Mouse (Mus musculus): Measurements from ENCODE around the gene Syngr2.

Syngr2 gene

DNA sequence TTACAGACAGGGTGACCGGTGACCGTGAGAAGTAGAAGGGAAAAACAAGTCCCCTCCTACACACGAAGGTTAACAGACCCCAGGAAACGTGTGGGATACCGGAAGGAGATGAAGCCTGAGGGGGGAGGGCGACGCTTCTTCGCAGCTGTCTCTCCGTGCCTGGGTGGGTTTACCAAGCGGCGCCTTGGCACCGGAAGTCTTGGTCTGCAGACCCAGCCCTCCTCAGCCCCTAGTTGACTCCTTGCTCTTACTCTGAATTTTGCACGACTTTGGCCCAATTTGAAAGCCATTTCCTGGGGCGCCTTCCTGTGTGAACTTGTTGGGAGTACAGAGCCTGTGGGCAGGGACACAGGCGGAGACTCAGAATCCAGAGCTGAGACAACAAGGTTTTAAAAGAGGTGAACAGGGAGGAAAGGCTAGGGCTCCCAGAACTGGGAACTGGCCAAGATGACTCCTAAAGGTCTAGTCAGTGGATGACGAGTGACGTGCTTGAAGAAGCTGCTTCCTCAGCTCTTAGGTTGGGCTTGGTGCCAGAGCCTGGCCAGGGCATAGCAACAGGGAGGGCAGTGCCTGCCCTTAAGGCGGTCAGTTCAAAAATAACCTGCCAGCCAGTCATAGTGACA, 28.2 kb upstream of the Syngr2 start:
- in situ Hi-C loops (cut with MboI): no loop called here

DNA sequence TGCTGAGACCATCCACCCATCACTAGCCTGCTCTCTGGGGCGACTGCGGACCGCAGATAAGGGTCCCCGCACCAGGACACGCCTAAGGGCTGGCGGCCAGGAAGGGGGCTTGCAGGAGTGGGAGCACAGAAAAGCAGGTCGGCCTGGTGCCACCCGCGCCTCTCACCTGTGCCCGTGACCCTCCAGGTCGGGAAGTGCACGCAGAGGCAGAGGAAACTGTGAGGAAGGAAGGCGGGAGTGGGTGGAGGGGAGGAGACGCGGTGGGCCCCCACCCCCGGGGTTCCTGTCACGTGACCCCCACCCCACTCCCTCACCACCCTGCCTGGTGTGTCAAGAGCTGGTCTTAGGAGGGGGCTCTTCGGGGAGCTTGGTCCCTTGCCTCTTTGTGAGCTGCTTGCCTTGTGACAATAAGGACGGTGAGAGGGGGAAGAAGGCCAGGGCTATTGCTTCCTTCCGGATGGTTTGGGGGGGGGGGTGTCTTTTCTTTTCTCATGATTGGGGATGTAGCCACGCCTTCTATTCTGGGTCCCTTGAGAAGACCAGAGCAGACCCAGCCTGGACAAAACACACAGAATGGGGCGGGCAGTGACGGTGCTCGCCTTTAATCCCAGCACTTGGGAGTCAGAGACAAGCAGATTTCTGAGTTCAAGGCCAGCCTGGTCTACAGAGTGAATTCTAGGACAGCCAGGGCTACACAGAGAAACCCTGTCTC, 27.3 kb upstream of the Syngr2 start, which contains the start of the genes Tmc8 and Tmc6:
Gene Tmc8 (plus strand): TSS at position 84 of the 712 bp plus-strand sequence.
Gene Tmc6 (minus strand): TSS at position 206 of the 712 bp plus-strand sequence.
- in situ Hi-C loops (cut with MboI): no loop called here

DNA sequence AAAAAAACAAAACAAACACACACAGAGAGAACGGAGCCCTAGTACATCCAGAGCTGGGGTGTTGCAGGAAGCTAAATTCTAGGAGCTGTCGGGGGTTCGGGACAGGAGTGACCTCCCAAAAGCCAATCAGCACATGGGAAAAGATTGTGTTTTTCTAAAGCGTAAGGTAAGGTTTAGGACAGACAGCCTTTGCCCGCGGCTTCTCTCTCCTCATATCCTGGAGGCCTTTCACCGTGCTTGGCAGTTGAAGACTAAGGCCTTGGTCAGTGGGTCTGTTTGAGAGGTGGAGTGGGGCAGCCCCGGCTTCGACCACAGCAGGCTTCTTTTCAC, 26.8 kb upstream of the Syngr2 start:
- in situ Hi-C loops (cut with MboI): no loop called here

DNA sequence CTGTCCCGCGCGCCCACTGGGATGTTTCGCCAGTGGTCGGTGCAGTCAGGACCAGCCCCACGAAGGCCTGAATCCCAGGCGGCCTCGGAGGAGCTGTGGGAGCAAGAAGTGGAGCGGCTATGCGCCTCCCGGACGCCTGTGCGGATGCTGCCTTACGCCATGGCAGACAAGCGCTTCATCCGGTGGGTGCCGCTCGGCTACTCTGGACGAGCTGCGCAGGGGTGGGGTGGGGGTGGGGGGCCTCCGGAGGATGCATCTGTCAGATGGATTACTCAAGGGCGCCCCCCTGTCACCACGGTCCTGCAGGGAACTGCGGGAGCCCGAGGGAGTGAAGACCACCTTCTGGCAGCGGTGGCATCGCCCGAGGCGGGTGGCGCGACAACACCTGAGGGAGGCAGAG, 26.4 kb upstream of the Syngr2 start:
- in situ Hi-C loops (cut with MboI): no loop called here

DNA sequence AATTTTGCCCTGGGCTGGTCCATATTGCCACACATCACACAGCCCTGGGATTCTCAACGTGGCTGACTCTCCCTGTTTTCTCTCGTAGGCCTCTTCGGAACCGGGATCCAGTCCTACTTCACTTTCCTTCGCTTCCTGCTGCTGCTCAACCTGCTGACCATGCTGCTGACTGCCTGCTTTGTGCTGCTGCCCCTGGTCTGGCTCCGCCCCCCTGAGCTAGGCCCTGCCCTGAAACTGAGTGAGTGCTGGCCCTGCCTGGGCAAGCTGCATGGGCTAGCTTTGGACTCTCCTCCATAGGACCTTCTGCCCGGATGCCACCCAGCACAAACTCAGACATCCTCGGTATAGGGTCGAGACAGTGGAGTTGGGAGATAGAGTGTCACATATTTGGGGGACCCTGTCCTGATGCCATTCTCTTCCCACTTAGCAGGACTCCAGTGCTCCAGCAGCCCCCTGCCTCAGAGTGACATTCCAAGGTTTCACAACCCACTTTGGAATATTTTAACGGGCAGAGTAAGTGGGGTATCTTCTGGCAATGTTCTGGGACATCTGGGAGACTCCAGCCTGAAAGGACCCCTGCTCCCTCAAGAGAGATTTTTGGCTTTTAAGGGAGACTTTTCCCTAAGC, 25.7 kb upstream of the Syngr2 start:
- in situ Hi-C loops (cut with MboI): no loop called here

DNA sequence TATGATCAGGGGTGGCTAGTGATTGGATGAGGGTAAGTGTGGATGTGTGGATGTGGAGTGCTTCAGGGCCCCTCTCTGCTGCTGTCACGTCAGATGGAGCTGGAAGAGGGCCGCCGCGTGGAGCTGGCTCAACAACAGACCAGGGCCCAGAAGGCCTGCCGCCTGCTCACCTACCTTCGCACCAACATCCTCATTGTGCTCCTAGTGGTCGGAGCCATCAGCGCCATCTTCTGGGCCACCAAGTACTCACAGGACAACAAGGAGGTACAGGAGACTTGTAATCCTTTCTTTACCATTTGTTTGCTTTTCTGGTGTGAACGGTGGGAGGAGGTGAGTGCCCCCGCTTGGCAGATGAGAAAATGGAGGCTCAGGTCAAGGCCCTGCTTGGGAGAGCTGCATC, 23.2 kb upstream of the Syngr2 start:
- in situ Hi-C loops (cut with MboI): loop anchor here (5.0 kb wide), 1 partner anchor 74 kb away; no protein-coding TSS in a partner anchor

DNA sequence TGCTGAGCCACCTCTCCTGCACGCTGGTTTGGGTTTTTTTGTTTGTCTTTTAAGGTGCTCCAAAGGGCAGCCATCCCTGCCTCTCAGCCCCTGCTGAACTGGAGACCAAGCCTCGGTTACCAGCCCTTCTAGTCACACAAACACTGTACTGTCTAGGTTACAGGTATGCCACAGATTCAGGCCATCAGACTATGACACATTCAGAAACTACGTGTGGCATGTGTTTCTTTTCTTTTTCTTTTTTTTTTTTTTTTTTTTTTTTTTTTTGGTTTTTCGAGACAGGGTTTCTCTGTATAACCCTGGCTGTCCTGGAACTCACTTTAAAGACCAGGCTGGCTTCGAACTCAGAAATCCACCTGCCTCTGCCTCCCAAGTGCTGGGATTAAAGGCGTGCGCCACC, 21.0 kb upstream of the Syngr2 start:
- in situ Hi-C loops (cut with MboI): loop anchor here (5.0 kb wide), 1 partner anchor 76 kb away; no protein-coding TSS in a partner anchor

DNA sequence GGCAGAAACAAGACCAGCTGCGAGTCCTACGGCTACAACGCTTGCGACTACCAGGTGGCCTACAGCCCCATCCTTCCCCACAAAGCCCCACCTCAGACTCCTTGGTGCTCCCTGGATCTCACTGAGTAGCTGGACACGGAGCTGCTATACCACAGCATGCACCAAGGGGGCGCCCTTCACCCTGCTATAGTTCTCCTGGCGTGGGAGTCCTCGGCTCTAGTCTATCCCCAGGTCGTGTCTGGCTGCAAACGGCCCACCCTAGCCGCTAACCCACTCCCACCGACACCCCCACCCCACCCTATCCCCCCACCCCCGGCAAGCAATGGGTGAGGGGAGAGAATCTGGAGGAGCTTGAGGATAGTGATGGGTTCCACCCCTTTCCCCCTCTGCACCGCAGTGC, 19.2 kb upstream of the Syngr2 start:
- in situ Hi-C loops (cut with MboI): loop anchor here (5.0 kb wide), 1 partner anchor 37 kb away; the partner anchor contains the start of genes Afmid and Tk1

DNA sequence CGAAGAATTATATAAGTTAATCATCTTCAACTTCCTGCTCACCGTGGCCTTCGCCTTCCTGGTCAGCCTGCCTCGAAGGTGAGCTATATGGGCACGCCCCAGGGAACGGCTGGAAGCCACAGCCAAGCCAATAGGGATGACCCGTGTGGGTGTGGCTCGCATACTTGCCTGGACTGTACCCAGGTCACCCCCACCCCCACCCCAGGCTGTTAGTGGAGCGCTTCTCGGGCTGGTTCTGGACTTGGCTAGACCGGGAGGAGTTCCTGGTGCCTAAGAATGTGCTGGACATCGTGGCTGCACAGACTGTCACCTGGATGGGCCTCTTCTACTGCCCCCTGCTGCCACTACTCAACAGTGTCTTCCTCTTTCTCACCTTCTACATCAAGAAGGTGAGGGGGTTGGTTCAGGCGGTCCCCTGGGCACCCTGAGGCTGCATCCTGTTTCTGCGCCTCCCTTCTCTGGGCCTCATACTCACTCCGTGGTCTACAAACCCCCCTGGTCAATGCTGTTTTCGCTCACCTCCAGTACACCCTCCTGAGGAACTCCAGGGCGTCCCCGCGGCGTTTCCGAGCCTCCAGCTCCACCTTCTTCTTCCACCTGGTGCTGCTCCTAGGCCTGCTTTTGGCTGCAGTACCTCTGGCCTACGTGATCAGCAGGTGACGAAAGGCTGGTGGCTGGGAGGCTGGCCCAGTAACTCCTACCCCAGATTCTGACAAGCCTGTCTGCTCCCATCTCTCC, 18.6 kb upstream of the Syngr2 start:
- in situ Hi-C loops (cut with MboI): loop anchor here (5.0 kb wide), 1 partner anchor 36 kb away; the partner anchor contains the start of genes Afmid and Tk1

DNA sequence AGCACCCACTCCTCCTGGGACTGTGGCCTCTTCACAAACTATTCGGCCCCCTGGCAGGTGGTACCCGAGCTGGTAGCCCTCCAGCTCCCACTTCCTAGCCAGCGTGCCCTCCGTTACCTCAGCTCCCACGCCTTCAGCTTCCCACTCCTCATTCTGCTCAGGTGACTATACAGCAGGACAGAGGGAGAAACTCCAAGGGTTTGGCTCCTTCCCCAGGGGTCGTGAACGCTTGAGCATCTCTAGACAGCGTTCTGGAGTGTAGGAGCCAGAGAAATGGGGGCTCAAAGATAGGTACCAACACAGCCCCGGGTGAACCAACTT, 18.1 kb upstream of the Syngr2 start:
- in situ Hi-C loops (cut with MboI): loop anchor here (5.0 kb wide), 1 partner anchor 36 kb away; the partner anchor contains the start of genes Afmid and Tk1

DNA sequence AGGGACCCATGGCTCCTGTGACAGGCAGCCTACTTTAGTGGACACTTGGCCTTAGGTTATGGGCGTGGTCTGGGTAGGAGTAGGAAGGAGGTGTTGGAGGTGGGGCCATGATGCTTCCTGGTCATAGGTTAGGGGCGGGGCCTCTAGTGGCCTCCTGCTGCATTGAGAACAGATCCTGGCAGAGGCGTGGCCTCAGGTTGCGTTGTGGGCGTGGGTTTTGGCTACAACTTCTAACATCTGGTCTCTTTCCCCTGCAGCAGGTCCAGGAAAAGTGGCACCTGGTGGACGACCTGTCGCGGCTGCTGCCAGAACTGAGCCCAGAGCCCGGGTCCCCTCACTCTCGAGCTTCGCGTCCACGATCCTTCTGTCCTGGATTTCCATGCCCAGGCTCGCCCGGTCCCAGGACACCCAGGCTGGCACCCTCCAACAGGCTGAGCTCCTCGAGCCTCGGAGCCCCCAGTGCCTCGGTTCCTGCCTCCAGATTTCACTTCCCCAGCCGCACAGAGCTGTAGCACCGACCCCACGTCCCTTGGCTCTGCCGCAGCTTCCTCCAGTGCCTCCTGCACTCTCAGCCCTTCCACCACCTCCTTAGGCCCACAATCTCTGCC, 17.1 kb upstream of the Syngr2 start:
- in situ Hi-C loops (cut with MboI): loop anchor here (5.0 kb wide), 1 partner anchor 35 kb away; the partner anchor contains the start of genes Afmid and Tk1

DNA sequence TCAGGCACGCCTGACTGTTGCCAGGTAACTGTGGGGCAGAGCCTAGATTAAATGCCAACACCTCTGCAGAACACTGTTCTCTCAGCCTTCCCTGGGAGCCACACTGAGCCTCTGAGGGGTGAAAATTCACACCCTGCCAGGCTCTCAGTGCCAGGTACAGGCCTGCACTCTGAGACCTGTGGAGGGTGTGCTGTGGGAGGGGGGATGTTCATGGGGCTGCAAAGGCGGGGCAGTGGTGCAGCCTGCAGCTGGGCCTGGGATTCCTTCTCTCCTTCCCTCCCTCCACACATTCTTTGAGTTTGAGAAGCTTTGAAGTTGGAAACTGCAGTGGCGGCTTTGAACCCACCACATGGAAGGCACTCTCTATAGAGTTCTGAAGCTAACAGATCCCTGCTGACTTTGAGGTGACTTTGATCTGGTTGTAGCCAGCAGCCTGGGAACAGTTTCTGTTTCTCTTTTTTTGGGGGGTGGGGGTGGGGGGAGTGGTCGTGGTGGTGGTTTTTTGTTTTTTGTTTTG, 15.4 kb upstream of the Syngr2 start:
- in situ Hi-C loops (cut with MboI): loop anchor here (5.0 kb wide), 1 partner anchor 33 kb away; the partner anchor contains the start of genes Afmid and Tk1

DNA sequence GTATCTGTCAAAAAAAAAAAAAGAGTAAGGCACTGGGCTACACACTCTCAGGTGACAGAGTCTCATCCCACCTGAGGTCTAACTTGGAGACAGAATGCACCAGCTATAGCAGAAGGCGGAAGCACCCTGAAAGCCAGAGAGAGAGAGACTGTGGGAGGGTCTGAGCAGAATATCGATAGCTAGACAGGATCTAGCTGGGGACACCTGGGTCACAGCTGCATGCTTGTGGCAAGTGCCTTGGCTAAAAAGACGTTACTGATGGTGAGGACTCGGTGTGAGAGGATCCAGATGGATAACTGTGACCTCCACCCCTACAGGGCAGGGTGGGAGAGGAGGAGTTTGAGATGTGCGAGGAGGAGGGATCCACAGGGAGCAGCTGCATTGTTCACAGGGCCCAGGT, 12.5 kb upstream of the Syngr2 start:
- in situ Hi-C loops (cut with MboI): no loop called here

DNA sequence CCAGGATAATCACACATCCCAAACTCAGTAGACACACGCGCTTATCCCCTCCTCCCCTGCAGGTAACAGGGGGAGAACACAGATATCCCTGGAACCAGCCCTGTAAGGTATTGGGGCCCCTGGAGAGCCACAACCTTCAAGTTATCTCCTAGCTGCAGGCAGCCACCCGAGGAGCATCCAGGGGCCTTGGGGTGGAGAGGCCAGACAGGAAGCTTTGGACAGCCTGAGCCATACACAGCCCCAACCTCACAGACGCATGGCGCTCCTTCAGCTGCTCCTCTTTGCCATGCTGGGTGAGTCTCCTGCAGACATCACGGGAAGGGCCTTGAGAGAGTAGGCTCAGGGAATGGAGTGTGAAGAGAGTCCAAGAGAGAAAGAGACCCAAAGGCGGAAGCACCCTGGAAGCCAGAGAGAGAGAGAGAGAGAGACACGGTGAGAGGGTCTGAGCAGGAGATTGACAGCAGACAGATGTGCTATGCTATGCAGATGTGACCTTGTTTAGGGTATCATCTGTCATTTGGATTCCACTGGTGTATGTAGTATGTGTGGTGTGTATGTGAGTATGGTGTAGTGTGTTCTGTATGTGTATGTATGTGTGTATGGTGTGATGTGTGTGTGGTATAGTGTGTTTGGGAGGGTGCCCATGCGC, 11.8 kb upstream of the Syngr2 start, which contains the start of gene 6030468B19Rik:
Gene 6030468B19Rik (plus strand): TSS at position 150 of the 649 bp plus-strand sequence.
- in situ Hi-C loops (cut with MboI): no loop called here

DNA sequence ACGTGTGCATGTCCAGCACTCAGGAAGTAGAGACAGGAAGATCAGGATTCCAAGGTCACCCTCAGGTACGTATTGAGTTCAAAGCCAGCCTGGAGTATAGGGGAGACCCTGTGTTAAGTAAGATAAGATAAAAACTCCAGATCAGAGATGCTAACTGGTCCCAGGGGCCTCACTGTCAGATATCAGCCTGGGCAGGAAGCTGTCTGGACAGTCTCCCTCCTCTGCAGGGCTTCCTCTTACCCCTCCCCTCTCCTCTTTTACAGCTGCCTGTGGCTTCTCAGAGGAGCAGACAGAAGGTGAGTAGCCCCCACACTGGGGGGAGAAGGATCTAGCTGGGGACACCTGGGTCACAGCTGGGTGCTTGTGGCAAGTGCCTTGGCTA, 11.3 kb upstream of the Syngr2 start:
- in situ Hi-C loops (cut with MboI): no loop called here

DNA sequence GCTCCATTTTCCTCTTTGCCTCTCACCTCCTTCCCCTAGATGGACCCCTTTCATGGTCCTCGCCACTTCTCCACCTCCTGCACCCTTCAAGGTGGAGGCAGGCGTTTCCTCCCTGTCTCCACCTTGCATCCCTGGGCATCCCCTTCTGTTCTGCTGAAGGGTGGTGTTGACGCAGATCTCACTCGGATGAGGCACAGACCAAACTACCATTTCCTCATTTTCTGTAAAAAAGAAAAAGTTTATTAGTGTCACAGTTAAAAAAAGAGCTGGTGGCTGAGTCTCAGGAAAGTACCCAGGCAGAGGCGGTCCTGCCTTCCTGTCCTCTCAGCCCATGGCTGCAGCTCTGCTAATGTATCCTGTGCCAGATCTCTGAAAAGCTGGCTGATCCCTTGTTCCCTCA, 10.3 kb upstream of the Syngr2 start:
- in situ Hi-C loops (cut with MboI): no loop called here

DNA sequence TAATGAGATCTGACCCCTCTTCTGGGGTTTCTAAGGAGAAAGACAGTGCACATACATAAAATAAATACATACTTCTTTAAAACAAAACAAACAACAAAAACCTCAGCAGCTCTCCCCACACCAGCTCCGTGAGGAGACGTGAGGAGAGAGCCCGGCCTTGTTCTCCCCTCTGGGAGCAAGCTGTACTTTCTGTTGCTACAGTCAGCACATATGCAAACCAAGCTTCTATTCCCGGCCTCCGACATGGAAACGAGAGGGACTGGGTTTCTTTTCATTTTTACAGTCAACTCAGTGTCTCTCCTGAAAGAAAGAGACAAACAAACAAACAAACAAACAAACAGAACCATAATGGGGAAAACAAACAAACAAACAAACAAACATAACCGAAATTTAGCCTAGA, 9.4 kb upstream of the Syngr2 start:
- in situ Hi-C loops (cut with MboI): no loop called here

DNA sequence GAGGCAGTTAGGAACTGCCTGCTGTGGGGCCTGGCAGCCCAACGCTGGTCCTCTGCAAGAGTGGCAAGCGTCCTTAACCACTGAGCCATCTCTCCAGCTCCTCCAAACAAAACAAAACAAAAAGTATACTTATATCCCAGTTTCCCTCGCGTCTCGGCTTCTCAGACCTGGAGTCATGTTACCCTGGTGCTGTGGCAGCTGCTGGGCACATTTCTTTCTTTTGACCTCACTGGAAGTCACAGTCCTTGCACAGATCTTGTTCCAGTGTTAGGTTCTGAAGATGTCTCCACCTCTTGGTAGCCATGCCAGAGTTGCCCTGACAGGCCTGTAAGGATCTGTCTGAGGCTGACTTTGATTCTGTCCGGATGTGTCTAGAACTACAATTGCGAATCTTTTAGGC, 7.8 kb upstream of the Syngr2 start:
- in situ Hi-C loops (cut with MboI): no loop called here

DNA sequence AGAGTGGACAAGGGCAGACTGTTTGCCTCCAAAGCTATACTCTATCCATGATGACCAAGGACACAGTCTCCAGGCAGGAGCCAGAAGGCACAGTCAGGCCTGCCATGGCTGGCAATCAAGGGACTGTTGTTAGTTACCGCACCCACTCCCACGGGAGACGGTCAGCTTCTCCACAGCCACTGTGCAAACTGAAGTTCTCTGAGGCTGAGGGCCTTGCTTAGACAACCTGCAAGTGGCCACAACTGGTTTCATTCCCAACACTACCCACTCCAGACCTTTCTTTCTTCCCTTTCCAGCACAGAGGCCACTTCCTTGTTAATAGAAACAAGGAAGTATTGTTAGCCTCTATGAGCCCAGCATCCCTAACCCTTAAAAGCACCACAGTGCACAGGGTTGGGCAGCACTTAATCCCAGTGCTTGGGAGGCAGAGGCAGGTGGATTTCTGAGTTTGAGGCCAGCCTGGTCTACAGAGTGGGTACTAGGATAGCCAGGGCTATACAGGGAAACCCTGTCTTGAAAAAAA, 6.2 kb upstream of the Syngr2 start:
- in situ Hi-C loops (cut with MboI): no loop called here

DNA sequence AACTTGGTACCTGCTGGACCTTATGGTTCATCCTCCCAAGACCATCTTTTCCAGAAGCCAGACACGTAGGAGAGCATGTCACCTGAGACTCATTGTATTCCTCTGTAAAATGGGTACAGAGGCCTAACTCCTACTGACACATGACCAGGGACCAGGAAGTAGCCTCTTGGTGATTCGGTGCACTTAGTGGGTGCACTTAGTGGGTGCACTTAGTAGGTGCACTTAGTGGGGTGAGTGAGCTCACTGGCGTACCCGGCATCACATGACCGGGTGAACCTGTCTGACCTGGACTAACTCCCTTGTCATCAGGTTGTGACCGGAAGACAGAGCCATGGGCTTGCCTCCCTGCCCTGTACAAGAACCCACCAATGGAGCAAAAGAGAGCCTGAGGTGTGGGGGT, 2.7 kb upstream of the Syngr2 start:
- in situ Hi-C loops (cut with MboI): no loop called here
